Mouse (Mus musculus) small intestine, adult 2 months (tissue): ENCODE results near the gene Dll4.

Source experiments
- CTCF ChIP-seq: fragments of 200-500 bp; IDR thresholded peaks from 2 replicates; pipeline ENCODE4 v1.5.1; 2012; ENCODE audit warnings: low read depth, mild to moderate bottlenecking, control low read depth, inconsistent platforms, low read length, moderate library complexity, mixed read lengths; ENCODE audit not compliant: insufficient replicate concordance, insufficient read length; ENCODE audit errors: extremely low read depth
- POLR2A ChIP-seq: fragments of 200-500 bp; IDR thresholded peaks from 2 replicates; pipeline ENCODE4 v1.6.1; 2012; ENCODE audit warnings: low read depth, mild to moderate bottlenecking, control low read depth, inconsistent platforms, low read length, moderate library complexity

- TF ChIP-seq CTCF = no peak
- TF ChIP-seq POLR2A = no peak
Observed at GRCm38 (mm10) chr2:119294411-119294810, 31.2 kb upstream of the Dll4 start.
